Mouse (Mus musculus): ENCODE data around the gene Kctd8.

- TF ChIP-seq CTCF (IDR thresholded peaks at IDR 0.05; ENCODE audit: borderline replicate concordance, insufficient read depth, low read depth, low read length) = no peak
- TF ChIP-seq POLR2A (IDR thresholded peaks at IDR 0.05; ENCODE audit: borderline replicate concordance, insufficient read depth, low read length) = no peak
These were observed 181.5 kb downstream of the Kctd8 start for GRCm38 (mm10) chr5:69159897-69160509.
